Mouse (Mus musculus) kidney, adult 2 months (tissue): Measurements from ENCODE around the gene Med28. TPM values are rescaled to one million over a fixed set of nuclear protein-coding genes. Genes with fewer than 3 reads are reported as not detected.

ENCODE experiments used
- DNase-seq: peaks from one replicate; pipeline ENCODE4 v3.0.0; 2021
- H3K27ac ChIP-seq: fragments of 200-500 bp; 2 replicates; pipeline ENCODE4 v1.5.1; 2012; ENCODE audit warnings: low read depth, low read length, control low read depth, inconsistent platforms; ENCODE audit not compliant: insufficient read depth
- H3K27me3 ChIP-seq: fragments of 200-500 bp; replicated peaks from 2 replicates; pipeline ENCODE4 v1.6.1; 2012; ENCODE audit warnings: mild to moderate bottlenecking, moderate library complexity, low read length, inconsistent platforms; ENCODE audit not compliant: control insufficient read depth, insufficient read depth
- H3K36me3 ChIP-seq: fragments of 200-500 bp; 2 replicates; pipeline ENCODE4 v1.6.1; 2012; ENCODE audit warnings: mild to moderate bottlenecking, moderate library complexity, low read length, inconsistent platforms; ENCODE audit not compliant: control insufficient read depth, insufficient read depth
- H3K4me1 ChIP-seq: fragments of 200-500 bp; 2 replicates; pipeline ENCODE4 v1.6.1; 2011; ENCODE audit warnings: low read length; ENCODE audit not compliant: control insufficient read depth, insufficient read depth
- H3K4me3 ChIP-seq: fragments of 200-500 bp; 2 replicates; pipeline ENCODE4 v1.5.1; 2011; ENCODE audit warnings: mild to moderate bottlenecking, low read depth, low read length, control low read depth; ENCODE audit not compliant: insufficient read depth
- CTCF ChIP-seq: fragments of 200-500 bp; conservative IDR thresholded peaks from 2 replicates; pipeline ENCODE4 v1.5.1; 2011; ENCODE audit warnings: low read depth, mild to moderate bottlenecking, control low read depth, low read length, moderate library complexity, mixed read lengths; ENCODE audit not compliant: insufficient read depth, insufficient read length
- POLR2A ChIP-seq: fragments of 200-500 bp; IDR thresholded peaks from one replicate; pipeline ENCODE4 v1.6.1; 2011; ENCODE audit warnings: low read depth, low read length, control low read depth
- WGBS: fragments of 180-500 bp; shearing (Covaris S2); methylation state at CpG from one replicate; pipeline ENCODE4 v1.1.7; 2018; 5-methylcytosine and 5-hydroxymethylcytosine counted together
- polyA plus RNA-seq: library from polyadenylated mRNA; depleted of rRNA; stranded (reverse); fragments of >200 nt; gene quantifications from 2 replicates; pipeline ENCODE4 v1.2.3, GENCODE M21; 2012

The Med28 gene
- polyA plus RNA-seq, 1 experiment = 194 TPM

- Histone ChIP-seq H3K36me3 (peaks cover 3% of the 10 kb centered on the region), H3K4me3 (no peak overlapping the region), H3K27me3 (no peaks in the 10 kb centered on the region), H3K27ac (no peak overlapping the region), H3K4me1 (no peaks in the 10 kb centered on the region; the same call in 1 of the 2 replicates)
- DNase-seq = no peak
- TF ChIP-seq POLR2A = no peak
- no peak for TF ChIP-seq CTCF
- WGBS = 88% methylated on average over 4 of the region's 4 CpGs
Observed at GRCm38 (mm10) chr5:45526338-45526737, 6.3 kb downstream of the Med28 start.

GRCm38 (mm10) chr5:45529696-45530095, 9.7 kb downstream of the Med28 start:
- peak; percentile 38 for DNase-seq
- H3K36me3 ChIP-seq = peaks cover 1% of the 10 kb centered on the region; the same call in 1 of the 2 replicates
- H3K27me3 ChIP-seq = no peaks in the 10 kb centered on the region
- peaks cover 3% of the 10 kb centered on the region; the same call in 1 of the 2 replicates for H3K4me1 ChIP-seq
- TF ChIP-seq CTCF (no peak), POLR2A (no peak)
- H3K4me3 ChIP-seq = no peak overlapping the region
- H3K27ac ChIP-seq = no peak overlapping the region
- 87% methylated on average over 3 of the region's 3 CpGs for WGBS

- H3K4me3 ChIP-seq = peak overlapping the region; percentile 5; the same call in 1 of the 2 replicates
- no peaks in the 10 kb centered on the region for H3K36me3 ChIP-seq
- peak; percentile 81 for TF ChIP-seq CTCF
- TF ChIP-seq POLR2A = no peak
- no peak overlapping the region for H3K27ac ChIP-seq
- H3K4me1 ChIP-seq = peaks cover 3% of the 10 kb centered on the region; the same call in 1 of the 2 replicates
- DNase-seq = peak; percentile 92
- WGBS = 6% methylated on average over 17 of the region's 17 CpGs
- H3K27me3 ChIP-seq = no peaks in the 10 kb centered on the region
Observed at GRCm38 (mm10) chr5:45534319-45535098, 14.5 kb downstream of the Med28 start.

GRCm38 (mm10) chr5:45535177-45535576, 15.1 kb downstream of the Med28 start:
- no peak for TF ChIP-seq POLR2A
- TF ChIP-seq CTCF = no peak
- H3K4me1 ChIP-seq = peaks cover 3% of the 10 kb centered on the region; the same call in 1 of the 2 replicates
- DNase-seq = no peak
- no peaks in the 10 kb centered on the region for H3K36me3 ChIP-seq
- no peak overlapping the region for H3K27ac ChIP-seq
- WGBS = 57% methylated on average over 4 of the region's 4 CpGs
- no peak overlapping the region for H3K4me3 ChIP-seq
- no peaks in the 10 kb centered on the region for H3K27me3 ChIP-seq

GRCm38 (mm10) chr5:45539502-45539901, 19.5 kb downstream of the Med28 start:
- no peaks in the 10 kb centered on the region for H3K36me3 ChIP-seq
- H3K4me1 ChIP-seq = no peaks in the 10 kb centered on the region
- TF ChIP-seq POLR2A = no peak
- peak; percentile 17; the same call in 1 of the 2 replicates for TF ChIP-seq CTCF
- no peak for DNase-seq
- H3K27me3 ChIP-seq = no peaks in the 10 kb centered on the region
- H3K4me3 ChIP-seq = no peak overlapping the region
- no peak overlapping the region for H3K27ac ChIP-seq
- WGBS = 57% methylated on average over 10 of the region's 10 CpGs

- H3K27me3 ChIP-seq = no peaks in the 10 kb centered on the region
- H3K4me1 ChIP-seq = no peaks in the 10 kb centered on the region
- no peak for TF ChIP-seq POLR2A
- no peak for TF ChIP-seq CTCF
- H3K36me3 ChIP-seq = no peaks in the 10 kb centered on the region
- no peak overlapping the region for H3K27ac ChIP-seq
- H3K4me3 ChIP-seq = no peak overlapping the region
- DNase-seq = no peak
- WGBS = 30% methylated on average over 5 of the region's 5 CpGs
Observed at GRCm38 (mm10) chr5:45543374-45543773, 23.3 kb downstream of the Med28 start.

- Histone ChIP-seq H3K4me1 (no peaks in the 10 kb centered on the region), H3K27ac (no peak overlapping the region), H3K4me3 (no peak overlapping the region), H3K36me3 (no peaks in the 10 kb centered on the region), H3K27me3 (no peaks in the 10 kb centered on the region)
- no peak for TF ChIP-seq CTCF
- TF ChIP-seq POLR2A = no peak
- WGBS = 87% methylated on average over 1 of the region's 1 CpGs
- no peak for DNase-seq
Observed at GRCm38 (mm10) chr5:45549586-45549985, 29.6 kb downstream of the Med28 start.
